Mouse (Mus musculus) skeletal muscle tissue, adult 2 months (tissue): ENCODE data around the gene Gm20532.
A peak's percentile ranks its signal among the peaks of the same experiment; 100 is the strongest.

Source experiments
- DNase-seq: peaks from one replicate; pipeline ENCODE4 v3.0.0-alpha.2; 2012; ENCODE audit warnings: low read depth, low spot score

The Gm20532 gene

DNA sequence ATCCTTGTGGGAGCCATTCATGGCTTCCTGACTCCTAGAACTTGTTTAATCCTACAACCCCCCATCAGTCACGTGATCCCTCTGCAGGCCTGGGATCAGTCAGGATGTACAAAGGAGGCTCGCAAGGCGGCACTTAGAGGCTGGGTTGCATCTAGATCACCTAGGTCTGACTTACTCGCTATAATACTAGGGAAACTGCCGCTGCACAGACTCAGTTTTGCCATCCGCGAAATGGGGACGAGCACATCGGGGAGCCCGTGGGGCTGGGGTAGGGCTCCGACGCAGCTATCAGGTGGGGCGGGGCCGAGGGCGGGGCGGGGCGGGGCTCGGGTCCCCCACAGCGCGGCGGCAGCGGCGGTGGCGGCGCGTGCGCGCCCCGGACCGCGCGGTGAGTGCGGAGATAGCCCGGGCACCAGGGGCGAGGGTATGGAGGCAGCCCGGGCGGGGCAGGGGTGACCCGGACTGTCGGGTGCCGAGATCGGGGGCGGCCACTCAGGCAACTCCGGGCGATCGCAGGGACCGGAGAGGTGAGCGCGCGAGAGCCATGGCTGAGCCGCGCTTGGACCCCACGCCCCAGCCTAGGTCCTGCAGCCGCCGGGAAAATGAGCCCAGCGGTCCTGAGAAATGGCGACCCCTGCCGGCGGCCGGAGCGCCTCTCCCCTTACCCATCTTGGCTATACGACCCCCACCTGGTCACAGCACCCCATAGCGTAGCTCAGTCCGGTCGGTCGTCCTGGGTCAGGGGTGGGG is at the start of gene Gm20532:
Gm20532 (plus strand) TSS at position 346 of the 750 bp plus-strand sequence.
- no peak for DNase-seq

DNA sequence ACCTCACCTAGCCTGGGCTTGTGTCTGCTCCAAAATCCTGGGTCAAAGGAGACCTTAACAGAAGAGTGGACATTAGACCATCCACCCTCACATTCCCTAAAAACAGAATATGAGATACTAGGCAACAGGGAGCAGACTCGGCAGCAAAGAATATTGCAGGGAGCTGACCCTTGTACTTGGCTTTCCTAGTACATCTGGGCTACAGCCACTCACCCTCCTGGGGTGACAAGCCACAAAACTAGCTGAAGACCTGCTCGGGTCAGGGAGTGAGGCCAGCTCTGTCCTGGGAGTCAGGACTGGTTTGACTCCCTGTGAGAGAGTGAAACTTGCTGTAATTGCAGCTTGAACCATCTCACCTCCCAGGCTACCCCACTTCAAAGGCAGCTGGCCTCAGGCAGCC is 46.9 kb upstream of the Gm20532 start:
- DNase-seq: no peak

DNA sequence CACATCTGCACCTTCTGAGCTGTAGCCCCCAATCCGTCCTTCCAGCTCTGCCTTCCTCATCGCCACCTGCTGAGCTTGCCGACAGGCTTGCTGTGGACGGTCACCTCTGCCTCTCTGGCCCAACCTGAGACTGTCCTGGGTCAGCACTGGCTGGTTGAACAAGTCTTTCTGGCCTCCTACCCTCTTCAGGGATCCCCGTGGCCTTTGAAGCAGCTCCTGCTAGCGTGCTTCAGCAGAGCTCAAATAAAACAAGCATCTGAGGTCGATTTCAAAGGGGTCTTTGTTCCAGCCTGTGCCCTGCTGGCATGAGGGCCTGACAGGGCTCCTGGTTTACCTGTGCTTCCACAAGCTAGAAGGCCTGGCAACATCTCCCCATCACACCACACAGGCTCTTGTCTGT is 45.7 kb upstream of the Gm20532 start:
- DNase-seq: no peak

DNA sequence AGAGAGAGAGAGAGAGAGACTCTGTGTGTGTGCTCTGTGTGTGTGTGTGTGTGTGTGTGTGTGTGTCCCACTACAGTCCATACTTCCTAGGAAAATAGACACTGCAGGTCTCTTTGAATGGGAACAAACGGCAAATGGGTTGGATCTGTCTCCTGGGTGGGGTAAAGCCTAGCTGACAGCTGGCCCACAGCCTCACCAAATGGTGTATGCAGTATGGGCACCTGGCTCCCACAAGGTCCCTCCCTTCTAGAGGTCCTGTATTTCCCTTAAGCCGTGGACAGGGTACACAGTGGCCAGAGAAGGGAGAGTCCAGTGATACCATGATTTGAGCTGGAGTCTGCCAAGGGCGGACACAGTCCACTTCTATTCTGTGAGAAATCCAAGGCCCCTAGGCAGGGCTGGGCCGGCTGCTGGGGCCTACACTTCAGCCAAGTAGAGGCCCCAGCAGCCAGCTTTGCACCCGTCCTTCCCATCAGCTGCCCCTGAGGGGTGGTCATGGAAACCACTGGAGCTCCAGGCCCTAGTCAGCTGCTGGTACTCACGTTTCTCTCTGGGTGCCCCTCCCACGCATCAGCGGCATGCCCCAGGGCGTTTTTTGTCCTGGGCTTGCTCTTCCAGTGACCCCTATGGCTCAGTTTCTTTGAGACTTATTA is 45.1 kb upstream of the Gm20532 start:
- DNase-seq: no peak

DNA sequence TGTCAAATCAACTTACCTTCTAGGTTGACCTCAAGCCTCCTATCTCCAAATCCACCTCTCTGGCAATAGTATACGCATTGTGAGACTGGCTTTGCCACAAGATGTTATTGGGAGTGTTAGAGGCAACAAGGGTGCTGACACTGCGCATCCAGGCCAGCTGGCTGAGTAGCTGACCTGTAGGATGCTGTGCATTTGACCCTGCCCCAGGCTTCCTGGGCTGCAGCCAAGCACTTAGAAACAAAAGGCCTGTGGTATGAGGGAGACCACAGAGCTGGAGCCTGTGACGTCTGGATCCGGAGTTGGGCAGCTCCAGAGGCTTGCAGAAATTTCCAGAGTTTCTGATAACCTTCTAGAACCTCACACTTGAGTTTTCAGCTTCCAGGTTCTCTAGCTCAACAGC is 43.3 kb upstream of the Gm20532 start:
- DNase-seq: no peak

DNA sequence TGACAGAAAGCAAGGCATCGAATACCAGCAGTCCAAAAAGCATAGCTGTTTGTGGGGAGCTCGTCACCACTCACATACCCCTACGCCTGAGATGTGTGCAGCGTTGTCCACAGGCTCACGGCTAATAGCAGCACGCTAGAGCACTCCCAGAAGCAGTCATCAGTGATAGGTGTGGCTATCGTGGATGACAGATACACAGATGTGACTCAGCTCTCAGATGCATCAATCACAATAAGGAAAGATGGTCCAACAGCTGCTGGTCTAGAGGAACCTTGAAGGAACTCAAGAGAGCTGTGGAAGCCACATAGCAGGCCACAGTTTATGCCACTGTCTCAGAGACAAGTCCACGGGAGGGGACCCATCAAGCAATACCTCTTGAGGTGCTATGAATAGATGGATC is 42.7 kb upstream of the Gm20532 start:
- DNase-seq: no peak

DNA sequence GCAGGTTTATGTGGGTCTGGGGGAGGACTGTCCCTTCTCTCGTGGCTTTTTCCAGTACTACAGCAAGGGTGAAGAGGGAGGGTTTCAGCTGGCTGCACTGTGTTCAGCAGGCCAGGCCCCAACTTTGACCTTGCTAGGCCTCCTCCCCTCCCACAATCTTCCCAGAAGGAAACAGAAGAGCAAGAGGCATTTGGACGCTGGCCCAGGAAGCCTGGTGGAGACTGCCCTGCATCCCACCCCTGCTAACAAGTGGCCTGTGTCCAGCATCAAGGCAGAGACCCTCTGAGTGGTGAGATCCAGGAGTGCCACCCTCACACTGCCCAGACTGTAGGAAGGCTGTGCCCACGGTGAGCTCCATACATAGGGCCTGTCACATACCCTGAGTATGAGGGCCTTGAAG is 42.2 kb upstream of the Gm20532 start:
- no peak for DNase-seq

DNA sequence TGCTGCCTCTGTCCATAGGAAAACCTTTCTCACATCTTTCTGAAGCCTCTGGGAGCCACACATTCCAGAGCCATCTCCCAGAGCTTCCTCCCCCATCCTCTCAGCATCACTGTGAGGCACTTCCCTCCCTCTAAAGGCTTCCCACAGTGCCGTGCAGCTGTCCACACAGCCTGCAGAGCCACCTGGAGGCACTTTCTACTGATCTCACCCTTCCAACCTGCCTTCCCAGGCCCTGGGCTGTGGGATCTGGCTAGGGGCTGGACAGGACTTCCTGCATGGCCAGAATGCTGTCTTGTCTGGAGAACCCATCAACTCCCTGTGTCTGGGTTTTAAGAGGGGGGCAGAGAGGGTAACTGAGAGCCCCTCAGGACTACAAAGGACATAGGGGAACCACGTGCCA is 39.0 kb upstream of the Gm20532 start:
- no peak for DNase-seq

DNA sequence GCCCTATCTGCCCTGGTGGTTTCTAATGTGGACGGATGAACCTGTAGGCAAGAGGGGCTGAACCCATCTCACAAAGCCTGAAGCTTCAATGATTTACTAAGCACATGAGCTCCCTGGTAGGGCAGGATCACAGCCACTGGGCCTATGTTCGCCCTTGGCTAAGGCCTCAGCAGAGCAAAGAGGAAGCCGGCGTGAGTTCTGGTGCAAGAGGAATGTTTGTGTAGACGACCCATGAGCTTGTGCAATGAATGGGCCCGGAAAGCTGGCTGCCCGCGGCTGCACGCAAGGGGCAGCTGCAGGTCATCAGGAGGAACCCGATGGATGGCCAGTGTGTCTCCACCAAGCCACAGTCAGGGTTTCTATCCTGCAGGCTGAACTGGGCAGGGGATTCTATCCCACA is 36.6 kb upstream of the Gm20532 start:
- DNase-seq: peak; percentile 33

DNA sequence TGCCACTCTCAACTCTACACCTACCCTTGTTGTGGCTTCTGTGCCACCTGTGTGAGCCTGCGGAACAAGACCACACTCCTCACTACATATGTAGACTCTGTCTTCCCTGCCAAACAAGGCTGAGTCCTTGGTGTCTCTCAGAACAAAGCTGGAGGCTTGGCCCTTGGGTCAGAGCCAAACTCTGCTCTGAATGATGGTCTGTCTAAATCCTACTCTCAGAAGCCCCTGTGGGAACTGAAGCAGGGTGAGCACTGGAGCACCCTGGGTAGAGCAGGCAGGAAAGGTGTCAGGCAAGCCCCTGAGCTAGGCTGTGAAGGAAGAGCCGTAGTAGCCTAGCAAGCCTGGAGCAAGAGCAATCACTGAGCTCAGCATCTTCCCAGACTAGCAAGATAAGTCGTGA is 36.2 kb upstream of the Gm20532 start:
- DNase-seq: no peak

DNA sequence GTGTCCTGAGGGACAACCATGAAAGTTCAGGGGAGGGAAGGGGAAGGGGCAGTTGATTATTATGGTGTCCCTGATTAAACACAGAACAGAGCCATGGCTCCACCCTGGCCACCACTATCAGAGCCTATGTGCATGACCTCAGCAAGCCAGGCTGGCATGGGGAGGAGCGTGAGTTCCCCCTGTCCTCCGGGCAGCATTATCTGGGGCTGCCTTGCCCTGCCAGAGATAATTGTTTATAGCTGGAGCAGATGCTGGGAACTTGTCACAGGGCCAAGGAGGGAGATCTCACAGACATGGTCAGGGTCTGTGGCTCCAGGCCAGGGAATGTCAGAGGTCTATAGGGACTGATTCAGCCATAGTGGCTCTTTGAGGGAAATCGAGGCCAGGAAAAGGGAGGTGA is 35.7 kb upstream of the Gm20532 start:
- no peak for DNase-seq

DNA sequence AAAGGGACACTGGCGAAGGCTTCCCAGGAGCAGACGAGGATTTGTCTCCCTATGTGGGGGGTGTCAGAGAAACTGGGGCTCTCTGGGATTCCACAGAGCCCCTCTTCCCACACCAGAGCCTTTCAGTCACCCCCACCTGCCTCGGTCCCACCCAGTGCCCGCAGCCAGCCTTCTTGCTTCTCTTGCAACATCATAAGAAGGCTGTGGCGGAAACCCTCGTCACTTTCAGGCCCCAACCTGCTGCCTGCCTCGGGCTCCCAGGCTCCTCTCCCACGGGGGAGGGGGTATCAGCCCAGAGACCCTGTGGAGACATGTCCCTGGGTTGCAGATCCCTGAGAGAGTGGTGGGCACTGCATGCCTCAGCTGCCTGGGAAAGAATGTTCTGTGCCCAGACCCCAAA is 35.0 kb upstream of the Gm20532 start:
- DNase-seq: no peak

DNA sequence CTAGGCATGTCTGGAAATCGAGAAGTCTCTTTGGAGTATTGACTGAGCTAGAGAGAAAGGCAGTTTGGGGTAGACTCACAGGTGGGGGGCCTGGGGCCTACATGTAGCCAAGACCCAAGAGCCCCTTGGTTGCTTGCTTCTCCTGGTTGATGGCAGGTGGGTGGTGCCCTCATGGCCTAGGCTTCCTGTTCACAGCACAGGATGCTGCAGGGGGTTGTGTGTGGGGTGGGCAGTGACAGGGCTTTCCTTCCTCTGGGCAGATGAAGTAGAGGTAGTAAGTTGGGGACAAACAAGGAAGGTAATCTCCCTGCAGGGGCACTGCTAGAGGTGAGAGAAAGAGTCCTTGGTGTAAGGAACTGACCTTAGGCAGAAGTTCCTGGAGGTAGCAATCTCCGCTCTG is 34.4 kb upstream of the Gm20532 start:
- DNase-seq: no peak

DNA sequence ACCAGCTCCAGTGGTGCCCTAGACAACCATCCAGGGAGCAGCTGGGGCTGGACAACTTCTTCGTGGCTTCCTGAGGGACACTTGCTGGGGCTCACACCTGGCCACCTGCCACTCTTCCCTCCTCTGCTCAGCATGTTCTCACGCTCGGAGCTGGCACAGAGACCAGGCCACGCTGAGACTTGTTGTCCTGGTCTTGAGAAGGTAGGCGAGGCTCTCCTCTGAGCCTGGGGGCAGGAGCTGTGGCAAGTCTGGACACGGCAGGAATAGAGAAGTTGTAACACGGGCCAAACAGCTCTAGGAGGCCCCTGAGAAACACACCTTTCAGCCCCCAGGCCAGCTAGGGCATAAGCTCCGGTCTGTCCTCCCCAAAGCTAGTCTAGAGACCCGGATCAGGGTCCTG is 32.5 kb upstream of the Gm20532 start:
- DNase-seq: no peak

DNA sequence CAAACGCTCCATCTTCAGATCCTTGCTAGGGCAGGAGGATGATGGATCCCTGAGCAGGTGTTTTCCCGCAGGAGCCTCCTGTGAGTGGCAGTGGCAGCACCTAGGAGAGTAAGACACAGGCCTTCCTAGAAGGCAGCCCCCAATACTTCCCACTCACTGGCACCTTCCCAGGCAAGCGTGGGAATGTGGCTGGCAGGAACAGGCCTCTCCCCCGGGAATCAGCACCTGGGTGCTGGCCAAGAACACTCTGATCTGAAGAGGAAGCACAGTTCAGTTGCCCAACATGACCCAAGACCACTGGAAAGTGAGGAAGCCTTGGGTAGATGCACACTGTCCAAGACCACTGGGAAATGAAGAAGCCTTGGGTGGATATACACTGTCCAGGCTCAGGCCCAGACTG is 31.4 kb upstream of the Gm20532 start:
- peak; percentile 65 for DNase-seq

DNA sequence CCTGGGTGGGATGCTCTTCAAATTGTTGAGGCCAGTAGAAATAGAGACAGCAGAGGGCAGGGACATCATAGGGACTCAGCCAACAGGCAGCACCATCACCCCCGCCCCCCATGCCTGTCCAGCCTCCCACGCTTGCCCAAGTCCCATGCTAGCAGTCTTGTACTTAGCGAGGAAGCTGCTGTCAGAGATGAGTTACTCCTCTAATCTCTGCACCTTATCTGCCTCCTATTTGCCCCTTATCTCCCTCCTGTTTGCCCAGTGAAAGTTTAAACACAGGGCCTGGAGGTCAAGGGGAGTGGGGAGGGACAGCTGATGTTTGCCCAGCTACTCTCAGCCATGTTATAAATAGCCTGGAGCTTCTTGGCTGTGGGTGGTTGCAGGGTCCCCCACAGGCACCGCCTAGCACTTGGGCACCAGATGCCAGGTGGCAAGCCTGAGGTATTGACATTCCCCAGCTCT is 29.9 kb upstream of the Gm20532 start:
- DNase-seq: no peak

DNA sequence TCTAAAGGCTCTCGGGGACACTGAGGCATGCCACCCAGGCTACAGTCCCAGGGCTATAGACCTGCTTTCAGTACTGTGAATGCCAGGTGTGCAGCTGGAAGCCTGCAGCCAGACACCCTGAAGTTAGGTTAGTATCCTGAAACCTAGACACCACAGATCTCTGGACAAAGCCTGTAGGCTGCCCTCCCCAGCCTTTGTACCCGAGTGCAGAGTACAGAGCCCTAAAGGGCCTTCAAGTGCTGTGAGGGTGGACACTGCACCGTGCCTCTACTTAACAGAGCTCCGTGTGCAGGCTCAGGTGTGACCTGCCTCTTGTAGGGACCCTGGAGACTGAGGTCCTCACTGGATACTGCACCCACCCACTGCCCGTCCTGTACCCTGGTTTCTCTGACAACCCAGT is 25.9 kb upstream of the Gm20532 start:
- no peak for DNase-seq

DNA sequence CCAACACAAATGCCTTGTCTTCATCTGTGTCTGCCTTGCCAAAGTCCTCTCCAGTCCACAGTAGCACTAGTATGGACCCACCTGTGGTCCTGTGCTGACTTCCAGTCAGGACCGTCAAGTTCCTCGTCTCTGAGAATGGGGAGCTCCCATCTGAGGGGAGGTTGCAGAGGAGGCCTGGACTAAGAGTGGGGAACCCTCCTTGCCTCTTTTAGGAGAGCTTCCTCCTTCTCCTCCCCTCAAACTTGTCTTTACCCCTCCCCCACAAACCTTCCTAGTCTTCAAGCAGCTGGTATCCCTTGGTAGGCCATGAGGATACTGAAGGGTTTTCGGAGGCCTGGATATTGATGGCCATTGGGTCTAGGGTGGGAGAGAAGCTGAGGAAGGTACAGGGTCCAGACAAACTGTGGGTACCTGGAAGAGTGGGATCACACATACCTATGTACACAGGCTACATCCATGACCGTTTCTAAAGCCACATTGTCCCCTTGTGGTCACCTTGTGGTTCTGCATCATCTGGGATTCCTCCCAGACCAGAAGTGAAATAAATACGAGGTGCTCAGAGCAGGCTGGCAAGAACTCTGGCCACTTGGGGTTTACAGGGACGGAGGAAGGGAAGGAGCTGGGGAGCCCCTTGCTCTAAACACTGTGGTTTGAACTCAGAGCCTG is 25.0 kb upstream of the Gm20532 start:
- peak; percentile 72 for DNase-seq

DNA sequence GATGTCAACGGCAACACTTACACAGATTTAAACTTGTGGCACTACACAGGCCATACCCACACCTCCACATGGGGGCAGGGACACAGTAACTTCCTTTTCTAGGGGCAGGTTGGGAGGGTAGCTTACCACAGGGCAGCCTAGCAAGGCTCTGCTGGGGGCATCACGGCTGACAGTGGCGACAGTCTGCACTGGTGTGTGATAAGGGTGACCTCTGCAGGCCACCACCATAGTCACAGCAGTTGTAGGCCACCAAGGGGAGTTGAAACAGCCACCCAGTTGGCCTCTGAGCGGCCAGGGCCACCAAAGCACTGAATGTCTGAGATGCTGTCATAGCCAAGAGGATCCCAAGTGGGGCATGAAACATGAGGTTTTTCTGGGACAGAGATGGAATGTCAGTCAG is 20.2 kb upstream of the Gm20532 start:
- peak; percentile 48 for DNase-seq

DNA sequence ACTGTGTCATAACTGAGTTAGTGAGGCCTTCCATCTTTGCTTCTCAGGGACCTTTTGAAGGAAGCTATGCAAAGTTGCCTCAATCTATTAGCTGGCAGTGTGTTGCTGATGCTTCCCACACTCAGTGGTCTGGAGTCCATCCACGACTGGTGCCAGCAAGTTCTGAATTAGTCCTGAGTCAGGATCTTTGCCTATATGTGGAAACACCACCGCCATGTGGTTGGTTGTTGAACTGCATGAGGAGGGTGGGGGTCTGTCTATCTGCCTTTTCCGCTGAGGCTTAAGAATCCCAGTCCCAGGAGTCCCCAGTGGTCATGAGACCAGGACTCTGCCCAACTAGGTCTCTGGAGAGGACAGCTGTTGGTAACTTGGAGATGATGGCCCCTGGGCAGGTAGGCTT is 16.4 kb upstream of the Gm20532 start:
- no peak for DNase-seq

DNA sequence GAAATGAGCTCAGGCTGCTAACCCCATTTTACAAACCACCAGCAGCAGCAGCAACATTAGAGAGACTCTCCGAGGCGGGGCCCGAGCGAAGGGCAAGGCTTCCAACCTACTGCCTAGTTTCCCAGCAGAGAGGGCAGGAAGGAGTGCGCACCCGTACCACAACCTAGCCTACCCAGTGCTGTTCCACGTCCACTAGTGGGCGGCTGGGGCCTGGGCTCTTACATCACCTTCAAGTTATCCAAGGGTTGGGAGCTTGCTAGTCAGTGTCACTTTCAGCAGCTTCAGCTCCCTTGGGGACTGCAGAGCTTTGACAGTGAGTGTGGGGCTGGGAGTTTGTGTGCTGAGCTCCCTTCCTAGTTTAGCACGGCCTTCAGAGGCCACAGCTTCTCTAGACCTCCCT is 15.0 kb upstream of the Gm20532 start:
- no peak for DNase-seq

DNA sequence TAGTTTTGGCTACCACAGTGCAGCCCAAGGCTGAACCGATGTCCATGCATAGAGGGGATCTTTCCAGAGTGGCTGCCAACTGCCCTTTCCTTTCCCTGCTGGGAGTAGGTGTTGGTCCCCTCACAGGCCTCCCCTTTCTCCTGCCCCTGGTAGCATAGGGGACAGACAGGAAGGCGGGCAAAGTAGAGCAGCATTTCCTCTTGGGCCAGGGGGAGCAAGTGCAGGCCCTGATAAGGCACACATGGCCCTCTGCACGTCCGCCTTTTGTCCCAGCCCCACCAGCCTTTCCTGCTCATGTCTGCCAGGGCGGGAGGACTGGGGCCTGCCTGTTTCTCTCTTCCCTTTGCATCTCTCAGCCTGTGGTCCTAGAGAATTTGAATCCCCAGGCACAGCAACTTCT is 14.6 kb upstream of the Gm20532 start:
- peak; percentile 44 for DNase-seq

DNA sequence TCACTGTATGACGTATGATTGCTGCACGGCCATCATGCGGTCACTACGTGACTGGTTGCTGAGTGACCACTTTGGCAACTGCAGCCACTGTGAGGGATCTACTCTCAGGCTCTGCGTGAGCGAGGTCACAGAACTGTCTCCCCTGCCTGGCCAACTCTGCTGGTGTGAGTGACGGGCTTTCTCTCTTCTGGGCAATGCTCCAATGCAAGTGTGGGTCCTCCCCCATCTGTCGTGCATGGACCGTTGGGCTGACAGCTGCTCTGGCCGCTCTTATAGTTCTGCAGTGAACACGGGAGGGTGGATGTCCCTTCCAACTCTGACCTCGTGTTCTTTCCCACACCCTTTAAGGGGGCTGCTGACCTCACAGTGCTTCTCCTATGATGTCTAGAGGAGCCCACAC is 13.0 kb upstream of the Gm20532 start:
- no peak for DNase-seq
